Mouse (Mus musculus): Measurements from ENCODE around the gene Myo9b.
"Not testable (repeated sequence)": the region's sequence is repeated elsewhere in the genome, so short reads cannot be mapped to it uniquely, and the experiment has no call there.

Gene Myo9b

GRCm38 (mm10) chr8:71272286-71273150 is at the start of gene Myo9b, which contains the start of gene Haus8:
Gene Myo9b (plus strand): TSS chr8:71272714.
Gene Haus8 (minus strand): TSS chr8:71272934.
- DNase-seq = peak; percentile 98 to 99

GRCm38 (mm10) chr8:71224560-71224959 is 48.0 kb upstream of the Myo9b start:
- peak in 1 of 2 experiments; percentile 35 for DNase-seq

GRCm38 (mm10) chr8:71242757-71243156 is 29.8 kb upstream of the Myo9b start:
- DNase-seq = no peak

- no peak for DNase-seq
Measured at GRCm38 (mm10) chr8:71248203-71248602, 24.3 kb upstream of the Myo9b start.

GRCm38 (mm10) chr8:71256545-71257232 is 15.8 kb upstream of the Myo9b start:
- DNase-seq = no peak

GRCm38 (mm10) chr8:71261234-71261633 is 11.3 kb upstream of the Myo9b start:
- peak in 1 of 2 experiments; percentile 51 for DNase-seq

GRCm38 (mm10) chr8:71267690-71268089 is 4.8 kb upstream of the Myo9b start:
- peak in 1 of 2 experiments; percentile 22 for DNase-seq

GRCm38 (mm10) chr8:71268286-71268685 is 4.2 kb upstream of the Myo9b start:
- DNase-seq = peak in 1 of 2 experiments; percentile 5

- peak in 1 of 2 experiments; percentile 10 for DNase-seq
Measured at GRCm38 (mm10) chr8:71271630-71272029, 884 bp upstream of the Myo9b start.

GRCm38 (mm10) chr8:71273151-71273510 is 617 bp downstream of the Myo9b start:
- DNase-seq = peak; percentile 57 to 69

- DNase-seq = no peak
Measured at GRCm38 (mm10) chr8:71274478-71274877, 2.0 kb downstream of the Myo9b start.

- no peak for DNase-seq
Measured at GRCm38 (mm10) chr8:71276166-71276565, 3.7 kb downstream of the Myo9b start.

GRCm38 (mm10) chr8:71279409-71279808 is 6.9 kb downstream of the Myo9b start:
- not testable (repeated sequence) for DNase-seq

GRCm38 (mm10) chr8:71281731-71282130 is 9.2 kb downstream of the Myo9b start:
- DNase-seq = not testable (repeated sequence)

- no peak for DNase-seq
Measured at GRCm38 (mm10) chr8:71282621-71283020, 10.1 kb downstream of the Myo9b start.

- DNase-seq = not testable (repeated sequence)
Measured at GRCm38 (mm10) chr8:71286223-71286622, 13.7 kb downstream of the Myo9b start.

- DNase-seq = no peak
Measured at GRCm38 (mm10) chr8:71288441-71288949, 16.0 kb downstream of the Myo9b start.

GRCm38 (mm10) chr8:71289098-71289497 is 16.6 kb downstream of the Myo9b start:
- DNase-seq = no peak

- no peak for DNase-seq
Measured at GRCm38 (mm10) chr8:71290211-71290610, 17.7 kb downstream of the Myo9b start.

GRCm38 (mm10) chr8:71290911-71291310 is 18.4 kb downstream of the Myo9b start:
- no peak for DNase-seq

GRCm38 (mm10) chr8:71291351-71291750 is 18.8 kb downstream of the Myo9b start:
- DNase-seq = no peak

- DNase-seq = not testable (repeated sequence)
Measured at GRCm38 (mm10) chr8:71293930-71294329, 21.4 kb downstream of the Myo9b start.

- no peak for DNase-seq
Measured at GRCm38 (mm10) chr8:71296188-71296621, 23.7 kb downstream of the Myo9b start.
